Mouse (Mus musculus): ENCODE measurements around the gene Anp32e.

GRCm38 (mm10) chr3:95948325-95948724 is 19.3 kb downstream of the Anp32e start:
- TF ChIP-seq CTCF (IDR thresholded peaks at IDR 0.05; ENCODE audit: low read depth), result no peak
- no peak for TF ChIP-seq EP300 (optimal IDR thresholded peaks at IDR 0.05)

Measured in stomach, postnatal 0 days (tissue).